Mouse (Mus musculus) gastrocnemius, postnatal 36 days (tissue): ENCODE results near the gene Cdh12. TPM values are rescaled to one million over a fixed set of nuclear protein-coding genes. Genes with fewer than 3 reads are reported as not detected.

Source experiments
- DNase-seq, 2 experiments: peaks; one replicate each; pipeline ENCODE4 v3.0.0; 2022
- intact Hi-C: fragments of 180-260 bp; cut with DNase I; formaldehyde crosslinking; loops from one replicate; pipeline ENCODE4 v1.15.1; 2025
- total RNA-seq, 2 experiments: library from RNA; stranded (reverse); gene quantifications; 2 replicates each; pipeline ENCODE4 v1.2.3; 2021

Gene Cdh12
- total RNA-seq, 2 experiments from 2014 or later = not detected

GRCm38 (mm10) chr15:20684200-20684599 is 235.1 kb downstream of the Cdh12 start:
- no peak for DNase-seq
- intact Hi-C loops = no loop called here

DNA sequence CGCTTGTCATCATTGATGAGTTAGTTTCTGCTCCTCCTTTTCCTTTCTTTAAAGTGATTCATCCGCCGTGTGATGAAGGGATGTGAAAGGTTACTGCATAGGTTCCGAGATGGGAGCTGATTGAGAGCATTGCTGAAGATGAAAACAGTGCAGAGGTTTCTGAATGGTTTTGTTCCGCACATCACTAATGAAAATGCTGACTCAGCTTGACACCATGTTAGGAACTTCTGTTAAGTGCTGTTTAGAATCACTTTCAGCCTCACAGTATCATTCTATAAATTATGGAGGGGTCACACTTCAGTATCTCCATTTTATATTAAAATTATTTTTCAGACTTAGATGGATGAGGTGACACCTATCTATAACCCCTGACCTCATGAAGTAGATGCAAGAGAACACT is 247.2 kb downstream of the Cdh12 start:
- intact Hi-C loops = no loop called here
- DNase-seq = no peak

DNA sequence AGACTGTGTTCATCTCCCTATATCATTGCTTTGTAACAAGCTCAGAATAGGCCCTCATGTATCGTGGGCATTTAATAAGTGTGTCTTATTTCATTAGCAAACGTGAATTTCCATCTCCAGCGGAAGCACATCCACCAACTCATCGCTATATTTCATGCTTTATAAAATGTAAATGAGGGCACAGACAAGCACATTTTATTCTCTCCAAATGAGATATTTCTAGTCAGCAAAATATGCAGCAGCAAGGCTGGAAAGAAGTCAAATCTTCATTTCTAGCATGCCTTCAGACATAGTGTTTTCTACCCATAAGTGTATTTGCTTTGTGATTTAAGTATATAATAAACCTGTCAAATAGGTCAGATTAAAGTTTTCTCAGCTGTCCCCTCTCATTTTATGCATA is 262.8 kb downstream of the Cdh12 start:
- intact Hi-C loops = no loop called here
- DNase-seq = no peak

DNA sequence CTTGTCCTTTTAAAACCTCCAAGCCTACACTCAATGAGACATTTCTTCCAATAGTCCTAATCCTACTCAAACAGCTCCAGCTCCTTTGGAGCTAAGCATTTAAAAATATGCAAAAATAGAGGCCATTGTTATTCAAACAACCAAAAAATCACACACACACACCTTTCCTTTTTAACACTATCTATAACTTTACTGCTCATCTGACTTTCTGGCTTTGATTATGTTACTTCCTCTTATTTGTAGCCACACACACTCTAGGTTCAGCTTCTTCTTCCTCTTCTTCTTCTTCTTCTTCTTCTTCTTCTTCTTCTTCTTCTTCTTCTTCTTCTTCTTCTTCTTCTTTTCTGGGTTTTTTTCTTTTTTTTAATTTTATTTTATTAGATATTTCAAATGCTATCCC is 323.2 kb downstream of the Cdh12 start:
- DNase-seq = no peak
- intact Hi-C loops = no loop called here

DNA sequence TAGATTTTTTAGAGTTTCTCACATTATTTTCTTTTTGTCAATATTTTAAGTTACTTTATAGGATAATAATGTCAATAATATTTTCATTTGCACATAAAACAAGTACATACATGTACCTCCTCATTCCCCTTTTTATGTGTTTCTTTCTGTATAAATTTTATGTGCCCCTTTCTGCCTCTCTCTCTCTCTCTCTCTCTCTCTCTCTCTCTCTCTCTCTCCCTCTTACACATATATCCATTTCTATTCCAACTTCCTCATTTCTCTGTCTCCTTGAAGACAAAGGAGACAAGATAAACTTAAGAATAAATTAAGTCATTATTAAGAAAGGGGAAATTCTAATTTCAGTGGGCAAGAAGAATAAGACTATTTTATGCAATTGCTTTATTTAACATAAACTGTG is 324.4 kb downstream of the Cdh12 start:
- intact Hi-C loops = no loop called here
- no peak for DNase-seq

DNA sequence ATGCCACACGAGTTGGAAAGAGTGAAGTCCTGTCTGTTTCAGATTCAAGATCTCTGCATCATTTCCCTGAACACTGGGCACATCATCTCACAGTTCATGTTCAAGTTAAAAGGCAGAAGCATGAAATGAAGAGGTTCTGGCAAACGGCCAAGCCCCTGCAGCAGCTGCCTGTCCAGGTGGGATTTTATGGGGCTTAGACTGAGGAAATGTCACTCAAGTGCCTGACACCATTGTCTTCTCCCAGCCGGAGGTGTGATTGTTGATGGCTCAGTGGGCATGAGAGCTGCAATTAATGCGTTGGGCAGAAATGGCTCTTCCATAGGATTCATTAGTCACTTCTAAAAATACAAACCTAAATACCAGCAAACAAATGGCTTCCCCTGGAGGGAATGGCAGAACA is 347.9 kb downstream of the Cdh12 start:
- DNase-seq = no peak
- intact Hi-C loops = no loop called here

- intact Hi-C loops = no loop called here
- no peak for DNase-seq
Measured at GRCm38 (mm10) chr15:20798541-20798940, 349.5 kb downstream of the Cdh12 start.

- DNase-seq = no peak
- intact Hi-C loops = no loop called here
Measured at GRCm38 (mm10) chr15:20835887-20836286, 386.8 kb downstream of the Cdh12 start.

GRCm38 (mm10) chr15:20836991-20837390 is 387.9 kb downstream of the Cdh12 start:
- no peak for DNase-seq
- intact Hi-C loops = no loop called here

GRCm38 (mm10) chr15:20841479-20841878 is 392.4 kb downstream of the Cdh12 start:
- DNase-seq = no peak

DNA sequence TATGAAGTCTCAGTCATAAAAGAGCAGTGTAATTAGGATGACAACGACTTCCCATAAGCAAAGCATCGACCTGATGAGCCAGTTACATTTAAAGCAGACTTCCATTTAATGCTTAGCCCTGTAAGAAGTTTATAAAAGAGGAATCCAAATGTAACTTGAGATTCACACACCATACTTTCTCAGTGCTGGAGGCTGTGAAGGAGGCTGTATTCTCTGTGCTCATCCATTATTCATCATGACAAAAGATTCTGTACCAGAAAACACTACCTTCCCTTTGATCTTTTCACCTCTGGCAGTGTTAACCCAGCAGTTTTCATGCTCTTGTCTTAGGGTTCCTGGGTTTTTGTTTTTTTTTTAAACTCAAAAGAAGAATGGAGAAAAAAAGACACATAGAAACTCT is 414.0 kb downstream of the Cdh12 start:
- no peak for DNase-seq
- intact Hi-C loops = no loop called here

More at GRCm38 (mm10) chr15:20841479-20841878, 392.4 kb downstream of the Cdh12 start:
- intact Hi-C loops = no loop called here

GRCm38 (mm10) chr15:20872518-20872917 is 423.5 kb downstream of the Cdh12 start:
- no peak for DNase-seq
- intact Hi-C loops = no loop called here

DNA sequence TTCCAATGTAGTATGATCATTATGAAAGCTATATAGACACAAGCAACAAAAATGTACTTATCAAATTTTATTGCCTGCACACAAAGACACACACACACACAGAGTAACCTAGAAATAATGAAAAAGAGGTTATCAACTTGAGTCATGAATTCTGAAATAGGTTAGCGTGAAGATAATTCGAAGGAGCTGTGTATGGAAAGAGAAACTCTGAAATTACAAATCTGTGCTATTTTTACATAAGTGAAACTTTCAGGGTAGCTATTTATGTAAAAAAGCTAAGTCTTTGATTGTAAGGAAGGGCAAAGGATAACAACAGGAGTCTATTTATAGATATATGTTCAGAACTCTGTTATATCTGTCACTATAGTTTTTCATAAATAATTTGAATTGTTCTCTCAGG is 427.9 kb downstream of the Cdh12 start:
- intact Hi-C loops = no loop called here
- DNase-seq = no peak

GRCm38 (mm10) chr15:20893471-20893870 is 444.4 kb downstream of the Cdh12 start:
- intact Hi-C loops = no loop called here
- no peak for DNase-seq

DNA sequence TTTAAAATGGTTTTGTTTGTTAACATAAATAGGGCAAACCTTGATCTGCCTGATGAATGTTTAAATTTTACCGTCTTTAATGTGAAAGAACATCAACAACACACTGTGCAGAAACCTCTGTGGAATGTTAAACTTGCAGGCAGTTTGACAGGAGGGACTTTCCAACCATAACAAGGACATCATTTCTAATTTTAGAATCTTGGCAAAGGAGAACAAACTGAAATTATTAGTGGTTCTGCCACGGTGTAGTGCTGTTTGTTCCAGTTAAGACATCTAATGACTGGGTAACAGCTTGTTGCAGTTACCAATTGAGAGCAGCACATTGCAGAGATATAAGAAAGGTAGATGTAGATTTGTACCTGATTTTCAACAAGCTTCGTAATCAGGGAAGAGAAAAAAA is 453.5 kb downstream of the Cdh12 start:
- intact Hi-C loops = no loop called here
- DNase-seq = no peak

DNA sequence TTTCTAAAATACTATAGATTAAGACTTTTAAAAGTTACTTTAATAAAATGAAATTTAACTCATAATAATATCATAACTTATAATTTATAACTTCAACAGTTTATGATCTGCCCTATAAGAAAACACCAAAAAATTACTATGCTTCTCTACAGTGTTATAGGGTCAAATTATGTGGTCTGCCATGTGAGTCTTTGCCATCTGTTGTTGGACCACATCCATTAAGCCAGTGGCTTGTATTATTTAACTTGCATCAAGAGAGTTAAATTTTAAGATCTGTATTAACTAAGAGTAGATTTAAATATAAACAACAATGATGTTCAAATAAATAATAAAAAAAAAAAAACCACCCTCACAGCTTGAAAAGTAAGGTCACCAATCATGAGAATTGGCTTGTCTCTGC is 479.2 kb downstream of the Cdh12 start:
- intact Hi-C loops = no loop called here
- no peak for DNase-seq

- intact Hi-C loops = no loop called here
- no peak for DNase-seq
Measured at GRCm38 (mm10) chr15:20944000-20944399, 494.9 kb downstream of the Cdh12 start.

DNA sequence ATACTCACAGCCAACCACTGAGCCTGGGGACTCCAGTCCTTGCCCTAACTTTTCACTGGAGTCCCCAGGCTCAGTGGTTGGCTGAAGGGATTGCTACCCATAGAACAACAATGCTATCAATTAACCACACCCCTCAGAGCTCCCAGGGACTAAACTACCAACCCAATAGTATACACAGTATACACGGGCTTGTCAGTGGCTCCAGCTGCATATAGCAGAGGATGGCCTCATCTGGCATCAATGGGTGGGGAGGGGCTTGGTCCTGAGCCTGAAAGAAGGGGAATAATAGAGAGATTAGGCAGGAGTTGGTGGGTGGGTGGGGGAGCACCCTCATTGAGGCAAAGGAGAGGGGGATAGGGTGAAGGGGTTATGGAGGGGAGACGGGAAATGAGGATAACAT is 518.4 kb downstream of the Cdh12 start:
- DNase-seq = no peak
- intact Hi-C loops = no loop called here

GRCm38 (mm10) chr15:20971041-20971440 is 522.0 kb downstream of the Cdh12 start:
- DNase-seq = no peak
- intact Hi-C loops = no loop called here

DNA sequence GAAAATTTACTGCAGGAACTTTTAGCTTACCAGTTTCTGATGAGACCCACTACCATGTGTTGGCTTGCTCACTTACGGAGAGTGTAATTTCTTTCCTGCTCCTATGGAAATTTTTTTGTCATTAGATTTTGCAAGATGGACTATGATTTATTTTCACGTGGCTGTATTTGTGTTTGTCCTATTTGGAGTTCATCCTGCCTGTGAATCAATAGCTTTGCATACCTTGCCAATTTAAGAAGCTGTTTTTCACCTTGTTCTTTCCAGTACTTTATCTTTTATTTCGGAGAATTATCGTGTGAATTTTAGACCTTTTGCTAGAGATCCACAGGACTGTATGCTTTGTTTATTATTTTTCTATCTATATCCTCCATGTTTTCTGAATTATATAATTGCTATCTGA is 551.5 kb downstream of the Cdh12 start:
- intact Hi-C loops = no loop called here
- no peak for DNase-seq

- DNase-seq = no peak
- intact Hi-C loops = no loop called here
Measured at GRCm38 (mm10) chr15:21007931-21008330, 558.9 kb downstream of the Cdh12 start.

- intact Hi-C loops = no loop called here
- no peak for DNase-seq
Measured at GRCm38 (mm10) chr15:21008487-21008886, 559.4 kb downstream of the Cdh12 start.

- intact Hi-C loops = no loop called here
- DNase-seq = no peak
Measured at GRCm38 (mm10) chr15:21008969-21009368, 559.9 kb downstream of the Cdh12 start.

DNA sequence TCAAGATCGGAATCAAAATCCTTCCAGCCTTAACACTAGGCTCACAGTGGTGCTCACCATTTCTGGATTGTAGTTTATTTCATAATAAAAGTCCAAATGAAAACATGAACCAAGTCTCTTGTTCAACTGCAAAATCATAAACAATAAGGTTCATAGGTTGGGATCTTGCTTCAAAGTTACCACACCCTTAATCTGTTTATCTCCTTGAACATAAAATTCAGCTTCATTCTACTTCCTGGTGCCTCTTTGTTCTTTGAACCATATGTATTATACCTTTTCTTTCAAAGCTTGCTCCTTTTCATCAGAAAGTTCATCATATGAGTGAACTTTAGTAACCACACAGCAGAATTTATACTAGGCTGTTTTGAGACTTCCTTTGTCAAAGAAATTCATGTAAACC is 614.6 kb downstream of the Cdh12 start:
- DNase-seq = no peak
- intact Hi-C loops = no loop called here
